Mouse (Mus musculus): ENCODE results near the gene Zfhx2. TPM values are rescaled to one million over a fixed set of nuclear protein-coding genes. Genes with fewer than 3 reads are reported as not detected.
"Not testable (repeated sequence)": the region's sequence is repeated elsewhere in the genome, so short reads cannot be mapped to it uniquely, and the experiment has no call there.

The Zfhx2 gene
- polyA plus RNA-seq, 1 experiment = 10.0 TPM

- H3K27me3 ChIP-seq (replicated peaks) = peaks cover 48% of the 10 kb centered on the region
- no peak overlapping the region for H3K4me3 ChIP-seq (replicated peaks)
- H3K4me1 ChIP-seq = peaks cover 6% of the 10 kb centered on the region
- no peaks in the 10 kb centered on the region for H3K36me3 ChIP-seq (replicated peaks; ENCODE audit: low read length)
- no peak for TF ChIP-seq FLI1 (IDR thresholded peaks at IDR 0.05; ENCODE audit: low read length)
- H3K9me3 ChIP-seq = peaks cover 8% of the 10 kb centered on the region; the same call in 1 of the 2 replicates
Measured at GRCm38 (mm10) chr14:55055167-55055834, 36.8 kb downstream of the Zfhx2 start.

- H3K4me1 ChIP-seq = peaks cover 6% of the 10 kb centered on the region
- peaks cover 50% of the 10 kb centered on the region for H3K27me3 ChIP-seq (replicated peaks)
- no peak for TF ChIP-seq FLI1 (IDR thresholded peaks at IDR 0.05; ENCODE audit: low read length)
- TF ChIP-seq GATA1 (IDR thresholded peaks at IDR 0.05; ENCODE audit: borderline replicate concordance, low read length) = no peak
- no peaks in the 10 kb centered on the region for H3K36me3 ChIP-seq (replicated peaks; ENCODE audit: low read length)
- H3K4me3 ChIP-seq (replicated peaks) = no peak overlapping the region
- peaks cover 8% of the 10 kb centered on the region; the same call in 1 of the 2 replicates for H3K9me3 ChIP-seq
Measured at GRCm38 (mm10) chr14:55054191-55054749, 37.9 kb downstream of the Zfhx2 start.

DNA sequence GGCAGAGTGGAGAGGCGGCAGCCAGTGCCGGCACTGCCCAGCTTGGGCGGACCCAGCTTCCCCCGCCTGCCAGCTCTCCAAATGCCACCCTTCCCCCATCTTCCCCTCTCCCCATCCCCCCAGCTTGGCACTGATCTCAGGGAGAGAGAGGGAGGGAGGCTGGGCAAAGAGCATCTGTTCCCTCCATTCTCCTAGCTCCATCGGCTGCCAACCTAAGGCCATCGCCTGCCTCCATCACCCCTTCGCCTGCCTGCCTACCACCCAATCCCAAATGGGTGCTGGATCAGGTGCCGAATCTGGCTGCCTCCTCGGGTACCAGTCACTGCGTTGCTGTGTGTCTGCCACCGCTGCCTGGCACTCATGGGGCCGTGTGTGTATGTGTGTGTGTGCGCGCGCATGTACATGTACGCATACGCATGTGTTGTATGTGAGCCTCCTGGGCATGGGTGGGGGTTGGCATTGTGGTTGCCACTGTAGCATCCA is 38.4 kb downstream of the Zfhx2 start:
- Histone ChIP-seq H3K9me3 (peaks cover 8% of the 10 kb centered on the region; the same call in 1 of the 2 replicates), H3K27me3 (replicated peaks) (peaks cover 51% of the 10 kb centered on the region), H3K4me1 (peaks cover 12% of the 10 kb centered on the region), H3K4me3 (replicated peaks) (no peak overlapping the region), H3K36me3 (replicated peaks; ENCODE audit: low read length) (no peaks in the 10 kb centered on the region)
- TF ChIP-seq FLI1 (IDR thresholded peaks at IDR 0.05; ENCODE audit: low read length) (no peak), GATA1 (IDR thresholded peaks at IDR 0.05; ENCODE audit: borderline replicate concordance, low read length) (no peak)

DNA sequence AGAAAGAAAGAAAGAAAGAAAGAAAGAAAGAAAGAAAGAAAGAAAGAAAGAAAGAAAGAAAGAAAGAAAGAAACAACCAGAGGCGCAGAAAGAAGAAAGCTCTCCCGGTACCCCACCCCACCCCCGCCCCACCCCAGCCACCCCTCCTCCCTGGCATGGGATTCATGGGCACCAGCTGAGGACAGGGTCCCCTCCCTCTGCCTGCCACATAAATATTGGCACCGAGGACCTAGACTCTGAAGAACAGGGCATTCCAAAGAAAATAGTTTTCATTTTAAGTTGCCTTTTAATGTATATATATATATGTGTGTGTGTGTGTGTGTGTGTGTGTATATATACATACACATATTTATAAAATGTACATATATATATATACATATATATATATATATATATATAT is 39.1 kb downstream of the Zfhx2 start:
- Histone ChIP-seq H3K27me3 (replicated peaks) (peaks cover 49% of the 10 kb centered on the region), H3K9me3 (peaks cover 8% of the 10 kb centered on the region; the same call in 1 of the 2 replicates), H3K4me3 (replicated peaks) (no peak overlapping the region), H3K36me3 (replicated peaks; ENCODE audit: low read length) (no peaks in the 10 kb centered on the region), H3K4me1 (peaks cover 19% of the 10 kb centered on the region)
- no peak for TF ChIP-seq FLI1 (IDR thresholded peaks at IDR 0.05; ENCODE audit: low read length)
- TF ChIP-seq GATA1 (IDR thresholded peaks at IDR 0.05; ENCODE audit: borderline replicate concordance, low read length) = no peak

DNA sequence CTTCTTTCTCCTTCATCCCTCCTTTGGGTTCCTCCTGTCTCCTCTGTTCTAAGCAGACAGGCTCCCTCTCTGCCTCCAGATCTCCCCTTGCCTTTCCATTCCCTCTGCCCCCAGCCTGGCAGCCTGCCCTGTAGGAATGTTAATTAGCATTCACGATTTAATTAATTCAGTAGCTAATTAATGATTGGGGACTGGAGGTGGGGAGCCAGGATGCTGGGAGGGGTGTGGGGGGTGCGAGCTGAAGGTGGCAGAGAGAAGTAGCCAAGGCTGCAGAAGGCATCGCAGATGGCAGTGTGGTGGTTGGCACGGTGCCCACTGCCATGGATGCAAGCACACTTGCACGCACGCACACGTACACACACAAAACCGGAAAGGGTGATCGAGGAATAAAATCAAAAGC is 39.6 kb downstream of the Zfhx2 start:
- H3K9me3 ChIP-seq = peaks cover 8% of the 10 kb centered on the region; the same call in 1 of the 2 replicates
- TF ChIP-seq FLI1 (IDR thresholded peaks at IDR 0.05; ENCODE audit: low read length) (no peak), GATA1 (IDR thresholded peaks at IDR 0.05; ENCODE audit: borderline replicate concordance, low read length) (no peak)
- no peak overlapping the region for H3K4me3 ChIP-seq (replicated peaks)
- H3K4me1 ChIP-seq = peaks cover 23% of the 10 kb centered on the region
- H3K27me3 ChIP-seq (replicated peaks) = peaks cover 44% of the 10 kb centered on the region
- H3K36me3 ChIP-seq (replicated peaks; ENCODE audit: low read length) = no peaks in the 10 kb centered on the region

DNA sequence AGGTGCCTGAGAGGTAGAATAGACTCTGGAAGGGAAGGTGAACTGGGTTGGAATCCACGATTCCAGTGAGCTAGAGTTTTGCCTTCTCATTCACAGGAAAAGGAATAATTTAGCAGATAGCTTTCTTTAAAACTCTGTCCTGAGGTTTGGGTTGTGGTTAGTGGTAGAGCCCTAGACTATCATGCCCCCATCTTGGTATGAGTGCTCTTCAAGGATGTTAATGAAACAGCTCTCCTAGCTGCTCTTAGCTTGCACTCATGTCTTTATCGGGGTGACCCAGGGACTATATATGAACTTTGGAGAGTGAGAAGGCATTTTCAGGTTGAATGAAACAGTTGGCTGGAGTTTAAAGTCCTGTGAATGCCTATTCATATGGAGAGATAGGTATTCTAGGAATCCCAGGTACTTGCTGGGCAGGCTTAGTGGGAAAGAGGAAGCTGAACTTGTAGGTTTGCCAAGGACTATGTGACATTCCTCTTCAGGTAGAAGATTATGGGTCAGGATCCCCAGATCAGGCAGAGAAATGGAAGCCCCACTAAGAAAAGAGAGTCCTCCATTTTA is 44.1 kb downstream of the Zfhx2 start:
- Histone ChIP-seq H3K4me1 (peaks cover 17% of the 10 kb centered on the region), H3K4me3 (replicated peaks) (no peak overlapping the region), H3K9me3 (peaks cover 8% of the 10 kb centered on the region; the same call in 1 of the 2 replicates), H3K27me3 (replicated peaks) (peaks cover 23% of the 10 kb centered on the region), H3K36me3 (replicated peaks; ENCODE audit: low read length) (no peaks in the 10 kb centered on the region)
- TF ChIP-seq GATA1 (IDR thresholded peaks at IDR 0.05; ENCODE audit: borderline replicate concordance, low read length) (no peak), FLI1 (IDR thresholded peaks at IDR 0.05; ENCODE audit: low read length) (no peak)

DNA sequence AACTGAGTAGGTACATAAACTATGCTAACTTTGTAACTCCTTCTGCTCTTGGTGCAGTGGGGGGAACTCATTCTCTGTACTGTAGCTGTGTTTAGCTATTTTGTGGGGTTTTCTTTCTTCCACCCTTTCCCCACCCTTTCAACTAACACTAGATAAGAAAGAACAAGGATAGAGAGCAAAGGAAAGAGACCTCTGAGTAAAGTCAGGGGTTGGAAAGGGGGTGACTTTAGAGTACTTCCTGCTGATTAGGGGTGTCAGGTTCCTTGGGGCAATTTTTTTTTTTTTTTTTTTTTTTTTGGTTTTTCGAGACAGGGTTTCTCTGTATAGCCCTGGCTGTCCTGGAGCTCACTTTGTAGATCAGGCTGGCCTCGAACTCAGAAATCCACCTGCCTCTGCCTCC is 48.4 kb downstream of the Zfhx2 start:
- not testable (repeated sequence) for H3K4me3 ChIP-seq (replicated peaks); H3K36me3 ChIP-seq (replicated peaks; ENCODE audit: low read length); H3K9me3 ChIP-seq
- Histone ChIP-seq H3K4me1 (peaks cover 11% of the 10 kb centered on the region), H3K27me3 (replicated peaks) (peaks cover 12% of the 10 kb centered on the region)

- Histone ChIP-seq H3K27me3 (replicated peaks) (peaks cover 6% of the 10 kb centered on the region), H3K36me3 (replicated peaks; ENCODE audit: low read length) (no peaks in the 10 kb centered on the region), H3K9me3 (no peaks in the 10 kb centered on the region), H3K4me3 (replicated peaks) (no peak overlapping the region), H3K4me1 (no peaks in the 10 kb centered on the region; the same call in 1 of the 2 replicates)
- TF ChIP-seq FLI1 (IDR thresholded peaks at IDR 0.05; ENCODE audit: low read length) (no peak), GATA1 (IDR thresholded peaks at IDR 0.05; ENCODE audit: borderline replicate concordance, low read length) (no peak)
Measured at GRCm38 (mm10) chr14:55032695-55033225, 59.4 kb downstream of the Zfhx2 start.

DNA sequence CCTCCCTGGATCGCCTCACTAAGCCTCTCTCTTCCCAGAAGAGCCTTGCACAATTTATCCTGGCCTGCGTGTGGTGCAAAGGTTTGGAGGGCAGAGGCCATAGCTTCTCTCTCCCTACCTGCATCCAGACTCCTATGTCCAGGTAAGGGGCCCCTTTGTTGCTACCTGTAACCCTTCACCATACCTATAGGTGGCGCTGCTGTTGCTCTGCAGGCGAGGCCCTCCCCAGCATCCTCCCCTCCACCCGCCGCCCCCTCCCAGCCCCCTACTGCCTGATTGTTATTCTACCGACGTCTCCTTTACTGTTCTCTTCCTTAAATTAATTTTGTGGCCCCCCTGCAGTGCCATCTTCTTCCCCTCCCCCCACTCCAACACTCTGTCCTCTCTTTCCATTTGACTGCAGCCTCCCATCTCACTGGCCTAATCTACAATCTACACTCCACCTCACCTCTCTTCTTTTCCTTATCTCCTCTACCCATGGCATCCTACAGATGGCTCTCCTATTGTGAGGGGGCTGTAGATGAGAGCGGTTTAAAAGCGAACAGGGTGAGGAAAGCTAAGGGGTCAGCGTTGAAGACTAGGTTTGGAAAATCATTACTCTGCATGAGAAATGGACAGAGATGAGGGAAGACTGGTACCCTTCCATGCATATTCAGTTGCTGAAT is 63.0 kb downstream of the Zfhx2 start:
- H3K27me3 ChIP-seq (replicated peaks) = peaks cover 2% of the 10 kb centered on the region
- TF ChIP-seq FLI1 (IDR thresholded peaks at IDR 0.05; ENCODE audit: low read length) (no peak), GATA1 (IDR thresholded peaks at IDR 0.05; ENCODE audit: borderline replicate concordance, low read length) (no peak)

More for the DNA sequence above, 63.0 kb downstream of the Zfhx2 start:
- Histone ChIP-seq H3K36me3 (replicated peaks; ENCODE audit: low read length) (peaks cover 21% of the 10 kb centered on the region), H3K4me1 (peaks cover 3% of the 10 kb centered on the region; the same call in 1 of the 2 replicates), H3K4me3 (replicated peaks) (no peak overlapping the region), H3K9me3 (no peaks in the 10 kb centered on the region)

Measured in megakaryocyte, embryonic 14.5 days (primary cell).